Mouse (Mus musculus): Measurements from ENCODE around the gene Ankrd11. TPM values are rescaled to one million over a fixed set of nuclear protein-coding genes. Genes with fewer than 3 reads are reported as not detected.

Gene Ankrd11
- polyA plus RNA-seq, 1 experiment from 2014 or later = 46.2 TPM

GRCm38 (mm10) chr8:123021259-123021658, 20.8 kb downstream of the Ankrd11 start:
- no peaks in the 10 kb centered on the region for H3K9me3 ChIP-seq (ENCODE audit: control insufficient read depth, low read length)
- H3K4me3 ChIP-seq (replicated peaks; ENCODE audit: low read depth, low read length) = no peak overlapping the region
- WGBS = 68% methylated on average over 1 of the region's 1 CpGs
- no peaks in the 10 kb centered on the region for H3K27me3 ChIP-seq (ENCODE audit: control insufficient read depth, insufficient read depth, low read length)
- 0 out of 2 replicates have a peak, but pooled peaks cover 9% of the 10 kb centered on the region for H3K4me1 ChIP-seq (ENCODE audit: control insufficient read depth, insufficient read depth, low read length)
- H3K27ac ChIP-seq (replicated peaks; ENCODE audit: low read depth, low read length) = no peak overlapping the region
- H3K9ac ChIP-seq (replicated peaks; ENCODE audit: low read length) = no peak overlapping the region
- ATAC-seq (ENCODE audit: low FRiP score, low TSS enrichment) (no peak), DNase-seq (no peak)
- H3K36me3 ChIP-seq (ENCODE audit: control insufficient read depth, insufficient read depth, low read length) = no peaks in the 10 kb centered on the region
- no peak overlapping the region for H3K4me2 ChIP-seq (ENCODE audit: low read length)

GRCm38 (mm10) chr8:123020859-123021258, 21.2 kb downstream of the Ankrd11 start:
- Histone ChIP-seq H3K27ac (replicated peaks; ENCODE audit: low read depth, low read length) (no peak overlapping the region), H3K9ac (replicated peaks; ENCODE audit: low read length) (no peak overlapping the region), H3K4me2 (ENCODE audit: low read length) (no peak overlapping the region), H3K9me3 (ENCODE audit: control insufficient read depth, low read length) (no peaks in the 10 kb centered on the region), H3K4me3 (replicated peaks; ENCODE audit: low read depth, low read length) (no peak overlapping the region), H3K36me3 (ENCODE audit: control insufficient read depth, insufficient read depth, low read length) (no peaks in the 10 kb centered on the region), H3K4me1 (ENCODE audit: control insufficient read depth, insufficient read depth, low read length) (0 out of 2 replicates have a peak, but pooled peaks cover 9% of the 10 kb centered on the region), H3K27me3 (ENCODE audit: control insufficient read depth, insufficient read depth, low read length) (no peaks in the 10 kb centered on the region)
- no peak for ATAC-seq (ENCODE audit: low FRiP score, low TSS enrichment)
- WGBS = 87% methylated on average over 2 of the region's 2 CpGs
- DNase-seq = no peak

- Histone ChIP-seq H3K4me3 (replicated peaks; ENCODE audit: low read depth, low read length) (no peak overlapping the region), H3K27me3 (ENCODE audit: control insufficient read depth, insufficient read depth, low read length) (no peaks in the 10 kb centered on the region), H3K9me3 (ENCODE audit: control insufficient read depth, low read length) (no peaks in the 10 kb centered on the region), H3K27ac (replicated peaks; ENCODE audit: low read depth, low read length) (no peak overlapping the region), H3K36me3 (ENCODE audit: control insufficient read depth, insufficient read depth, low read length) (no peaks in the 10 kb centered on the region), H3K4me1 (ENCODE audit: control insufficient read depth, insufficient read depth, low read length) (0 out of 2 replicates have a peak, but pooled peaks cover 9% of the 10 kb centered on the region), H3K4me2 (ENCODE audit: low read length) (no peak overlapping the region), H3K9ac (replicated peaks; ENCODE audit: low read length) (no peak overlapping the region)
- ATAC-seq (ENCODE audit: low FRiP score, low TSS enrichment) (no peak), DNase-seq (no peak)
- WGBS = 78% methylated on average over 2 of the region's 2 CpGs
These were observed 22.0 kb downstream of the Ankrd11 start for GRCm38 (mm10) chr8:123020084-123020483.

GRCm38 (mm10) chr8:123018484-123019164, 23.5 kb downstream of the Ankrd11 start:
- no peaks in the 10 kb centered on the region for H3K27me3 ChIP-seq (ENCODE audit: control insufficient read depth, insufficient read depth, low read length)
- DNase-seq (no peak), ATAC-seq (ENCODE audit: low FRiP score, low TSS enrichment) (no peak)
- H3K4me2 ChIP-seq (ENCODE audit: low read length) = no peak overlapping the region
- 72% methylated on average over 4 of the region's 4 CpGs for WGBS
- H3K36me3 ChIP-seq (ENCODE audit: control insufficient read depth, insufficient read depth, low read length) = no peaks in the 10 kb centered on the region
- H3K4me1 ChIP-seq (ENCODE audit: control insufficient read depth, insufficient read depth, low read length) = 0 out of 2 replicates have a peak, but pooled peaks cover 9% of the 10 kb centered on the region
- no peak overlapping the region for H3K9ac ChIP-seq (replicated peaks; ENCODE audit: low read length)
- no peak overlapping the region for H3K4me3 ChIP-seq (replicated peaks; ENCODE audit: low read depth, low read length)
- H3K27ac ChIP-seq (replicated peaks; ENCODE audit: low read depth, low read length) = no peak overlapping the region
- H3K9me3 ChIP-seq (ENCODE audit: control insufficient read depth, low read length) = no peaks in the 10 kb centered on the region

DNA sequence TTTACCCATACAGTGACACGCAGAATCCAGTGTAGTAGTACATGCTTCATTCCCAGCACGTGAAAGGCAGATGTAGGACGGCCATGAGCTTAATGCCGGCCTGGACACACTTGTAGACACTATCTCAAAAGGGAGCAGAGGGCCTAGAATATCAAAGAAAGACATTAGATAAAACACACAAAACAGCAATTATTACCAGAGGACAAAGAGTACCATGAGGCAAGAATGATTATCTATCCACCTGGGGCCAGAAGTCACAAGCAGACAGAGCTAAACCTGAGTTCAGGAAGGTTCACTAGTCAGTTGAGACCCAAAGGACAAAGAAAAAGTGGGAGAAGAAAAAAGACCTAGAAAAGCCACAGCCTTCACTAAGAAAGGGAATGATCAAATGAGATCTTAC, 24.9 kb downstream of the Ankrd11 start:
- Histone ChIP-seq H3K4me3 (replicated peaks; ENCODE audit: low read depth, low read length) (no peak overlapping the region), H3K4me1 (ENCODE audit: control insufficient read depth, insufficient read depth, low read length) (0 out of 2 replicates have a peak, but pooled peaks cover 9% of the 10 kb centered on the region), H3K9me3 (ENCODE audit: control insufficient read depth, low read length) (no peaks in the 10 kb centered on the region), H3K27ac (replicated peaks; ENCODE audit: low read depth, low read length) (no peak overlapping the region), H3K9ac (replicated peaks; ENCODE audit: low read length) (no peak overlapping the region), H3K27me3 (ENCODE audit: control insufficient read depth, insufficient read depth, low read length) (no peaks in the 10 kb centered on the region), H3K4me2 (ENCODE audit: low read length) (no peak overlapping the region), H3K36me3 (ENCODE audit: control insufficient read depth, insufficient read depth, low read length) (no peaks in the 10 kb centered on the region)
- no peak for ATAC-seq (ENCODE audit: low FRiP score, low TSS enrichment)
- DNase-seq = no peak
- 92% methylated on average over 4 of the region's 4 CpGs for WGBS

DNA sequence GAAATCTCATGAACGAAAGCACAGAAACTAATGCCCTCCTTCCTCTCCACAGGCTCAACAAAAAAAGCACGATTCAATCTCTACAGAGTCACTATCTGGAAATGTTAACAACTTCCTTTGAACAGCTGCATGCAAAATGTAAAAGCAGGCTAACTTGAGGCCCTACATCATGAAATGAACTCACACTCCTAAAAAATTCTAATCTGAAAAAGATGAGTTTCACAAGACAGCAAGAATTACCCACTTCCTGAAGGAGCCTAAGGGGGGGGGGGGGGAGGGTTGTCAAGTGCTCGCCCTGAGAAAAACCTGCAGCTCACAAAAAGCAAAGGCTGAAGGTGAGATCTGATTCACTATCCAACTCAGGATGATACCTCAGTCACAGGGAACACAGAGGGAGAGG, 27.0 kb downstream of the Ankrd11 start:
- Histone ChIP-seq H3K27me3 (ENCODE audit: control insufficient read depth, insufficient read depth, low read length) (no peaks in the 10 kb centered on the region), H3K9ac (replicated peaks; ENCODE audit: low read length) (no peak overlapping the region), H3K4me1 (ENCODE audit: control insufficient read depth, insufficient read depth, low read length) (0 out of 2 replicates have a peak, but pooled peaks cover 9% of the 10 kb centered on the region), H3K4me2 (ENCODE audit: low read length) (no peak overlapping the region), H3K36me3 (ENCODE audit: control insufficient read depth, insufficient read depth, low read length) (no peaks in the 10 kb centered on the region), H3K9me3 (ENCODE audit: control insufficient read depth, low read length) (no peaks in the 10 kb centered on the region), H3K4me3 (replicated peaks; ENCODE audit: low read depth, low read length) (no peak overlapping the region), H3K27ac (replicated peaks; ENCODE audit: low read depth, low read length) (no peak overlapping the region)
- 80% methylated on average over 3 of the region's 3 CpGs for WGBS
- no peak for DNase-seq
- ATAC-seq (ENCODE audit: low FRiP score, low TSS enrichment) = no peak

GRCm38 (mm10) chr8:123014429-123014828, 27.6 kb downstream of the Ankrd11 start:
- WGBS = 91% methylated on average over 7 of the region's 7 CpGs

DNA sequence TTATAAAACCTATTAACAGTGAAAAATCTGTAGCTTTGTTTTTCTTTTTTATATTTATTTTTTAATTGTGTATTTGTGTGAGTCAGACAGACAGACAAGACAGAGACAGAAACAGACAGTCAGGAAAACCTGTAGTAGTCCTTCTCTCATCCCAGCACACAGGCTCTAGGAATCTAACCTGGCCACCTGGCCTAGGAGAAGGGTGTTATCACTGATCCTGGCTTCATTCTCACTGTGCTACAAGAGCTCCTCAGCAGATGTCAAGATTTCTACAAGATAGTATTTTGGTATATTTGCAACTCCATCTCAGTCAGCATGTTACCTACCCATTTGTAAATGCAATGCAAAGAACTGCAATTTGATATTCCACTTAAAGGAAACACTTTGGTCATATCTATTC, 30.8 kb downstream of the Ankrd11 start:
- no peaks in the 10 kb centered on the region for H3K4me1 ChIP-seq (ENCODE audit: control insufficient read depth, insufficient read depth, low read length)
- DNase-seq = no peak
- H3K9ac ChIP-seq (replicated peaks; ENCODE audit: low read length) = no peak overlapping the region
- ATAC-seq (ENCODE audit: low FRiP score, low TSS enrichment) = no peak
- H3K4me3 ChIP-seq (replicated peaks; ENCODE audit: low read depth, low read length) = no peak overlapping the region
- no peak overlapping the region for H3K27ac ChIP-seq (replicated peaks; ENCODE audit: low read depth, low read length)
- no peaks in the 10 kb centered on the region for H3K27me3 ChIP-seq (ENCODE audit: control insufficient read depth, insufficient read depth, low read length)
- H3K4me2 ChIP-seq (ENCODE audit: low read length) = no peak overlapping the region
- H3K36me3 ChIP-seq (ENCODE audit: control insufficient read depth, insufficient read depth, low read length) = no peaks in the 10 kb centered on the region
- H3K9me3 ChIP-seq (ENCODE audit: control insufficient read depth, low read length) = no peaks in the 10 kb centered on the region

More at GRCm38 (mm10) chr8:123014429-123014828, 27.6 kb downstream of the Ankrd11 start:
- Histone ChIP-seq H3K27me3 (ENCODE audit: control insufficient read depth, insufficient read depth, low read length) (no peaks in the 10 kb centered on the region), H3K27ac (replicated peaks; ENCODE audit: low read depth, low read length) (no peak overlapping the region), H3K4me3 (replicated peaks; ENCODE audit: low read depth, low read length) (no peak overlapping the region), H3K36me3 (ENCODE audit: control insufficient read depth, insufficient read depth, low read length) (no peaks in the 10 kb centered on the region), H3K9me3 (ENCODE audit: control insufficient read depth, low read length) (no peaks in the 10 kb centered on the region), H3K9ac (replicated peaks; ENCODE audit: low read length) (no peak overlapping the region), H3K4me2 (ENCODE audit: low read length) (no peak overlapping the region), H3K4me1 (ENCODE audit: control insufficient read depth, insufficient read depth, low read length) (0 out of 2 replicates have a peak, but pooled peaks cover 8% of the 10 kb centered on the region)
- ATAC-seq (ENCODE audit: low FRiP score, low TSS enrichment) = no peak
- DNase-seq = no peak

DNA sequence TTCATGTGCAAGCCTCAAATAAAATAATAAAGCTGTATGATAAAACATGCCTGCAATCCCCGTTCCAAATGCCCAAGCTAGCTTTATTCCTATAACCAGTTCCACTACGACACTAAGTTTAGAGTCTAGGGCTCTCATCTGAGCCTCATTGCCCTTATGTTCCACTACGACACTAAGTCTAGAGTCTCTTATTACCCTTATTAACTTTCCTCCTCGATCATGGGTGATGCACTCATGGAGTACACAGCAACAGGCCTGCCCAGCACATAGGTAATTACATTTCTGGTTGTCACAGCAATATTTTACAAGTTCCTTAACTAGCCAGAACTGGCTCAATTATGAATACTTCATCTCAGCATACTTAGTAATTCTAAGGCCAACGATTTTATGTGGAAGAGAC, 36.3 kb downstream of the Ankrd11 start:
- Histone ChIP-seq H3K9ac (replicated peaks; ENCODE audit: low read length) (no peak overlapping the region), H3K4me1 (ENCODE audit: control insufficient read depth, insufficient read depth, low read length) (no peaks in the 10 kb centered on the region), H3K27ac (replicated peaks; ENCODE audit: low read depth, low read length) (no peak overlapping the region), H3K27me3 (ENCODE audit: control insufficient read depth, insufficient read depth, low read length) (no peaks in the 10 kb centered on the region), H3K9me3 (ENCODE audit: control insufficient read depth, low read length) (no peaks in the 10 kb centered on the region), H3K4me2 (ENCODE audit: low read length) (no peak overlapping the region), H3K4me3 (replicated peaks; ENCODE audit: low read depth, low read length) (no peak overlapping the region), H3K36me3 (ENCODE audit: control insufficient read depth, insufficient read depth, low read length) (no peaks in the 10 kb centered on the region)
- DNase-seq (no peak), ATAC-seq (ENCODE audit: low FRiP score, low TSS enrichment) (no peak)
- 91% methylated on average over 5 of the region's 5 CpGs for WGBS
